Mouse (Mus musculus) CH12.LX (cell line): ENCODE measurements around the gene Sufu. TPM values are rescaled to one million over a fixed set of nuclear protein-coding genes. Genes with fewer than 3 reads are reported as not detected.

Experiments
- DNase-seq: peaks from one replicate; pipeline ENCODE4 v3.0.0-alpha.2; 2013; ENCODE audit errors: extremely low read depth
- H3K27ac ChIP-seq: 2 replicates; pipeline ENCODE4 v1.5.1; 2012; ENCODE audit warnings: low read depth, mild to moderate bottlenecking, control low read depth, moderate library complexity; ENCODE audit not compliant: insufficient read depth
- H3K27me3 ChIP-seq: replicated peaks from 2 replicates; pipeline ENCODE3; 2012; ENCODE audit warnings: inconsistent platforms
- H3K36me3 ChIP-seq, 2 experiments: replicated peaks in 1 of 2; 2 replicates each; pipeline versions ENCODE3 to v1.6.1; 2012; ENCODE audit warnings: inconsistent platforms in 1 of 2, low read length in 1 of 2, mild to moderate bottlenecking in 1 of 2, mixed read lengths in 1 of 2, moderate library complexity in 1 of 2; ENCODE audit not compliant: control insufficient read depth in 1 of 2, insufficient read depth in 1 of 2
- H3K4me1 ChIP-seq, 2 experiments: 2 replicates each; pipeline ENCODE4 v1.6.1; 2012; ENCODE audit warnings: inconsistent platforms in 1 of 2, moderate library complexity in 1 of 2; ENCODE audit not compliant: insufficient read depth in 2 of 2, control insufficient read depth in 1 of 2
- H3K4me2 ChIP-seq: 2 replicates; pipeline ENCODE4 v1.6.1; 2012; ENCODE audit warnings: low read depth, mild to moderate bottlenecking, control low read depth; ENCODE audit not compliant: poor library complexity, insufficient read depth, severe bottlenecking
- H3K4me3 ChIP-seq, 3 experiments: fragments of 150-350 bp in 1 of 3; sonication (generic) in 1 of 3; replicated peaks in 1 of 3; 2 replicates each; pipeline versions ENCODE3 to v1.5.1; 2011 to 2012; ENCODE audit warnings: low read depth in 2 of 3, low read length in 2 of 3, mild to moderate bottlenecking in 2 of 3, moderate library complexity in 2 of 3, control low read depth in 1 of 3, improper control_type of control experiment in 1 of 3, inconsistent platforms in 1 of 3, mixed read lengths in 1 of 3; ENCODE audit not compliant: poor library complexity in 1 of 3
- H3K79me2 ChIP-seq: replicated peaks from 2 replicates; pipeline ENCODE4 v1.6.1; 2012; ENCODE audit warnings: mild to moderate bottlenecking, moderate library complexity; ENCODE audit not compliant: control insufficient read depth, poor library complexity, insufficient read depth, severe bottlenecking; ENCODE audit errors: extremely low read depth
- H3K9ac ChIP-seq: 2 replicates; pipeline ENCODE4 v1.6.1; 2012; ENCODE audit warnings: low read depth, mild to moderate bottlenecking, control low read depth, moderate library complexity; ENCODE audit not compliant: insufficient read depth
- H3K9me3 ChIP-seq: replicated peaks from 2 replicates; pipeline ENCODE3; 2012; ENCODE audit warnings: low read length, inconsistent platforms, mixed read lengths
- CHD2 ChIP-seq: IDR thresholded peaks from 2 replicates; pipeline ENCODE4 v1.6.1; 2011; ENCODE audit warnings: low read length, improper control_type of control experiment
- ELF1 ChIP-seq: IDR thresholded peaks from 2 replicates; pipeline ENCODE4 v1.6.1; 2014; ENCODE audit warnings: low read depth, mild to moderate bottlenecking, inconsistent platforms, low read length, improper control_type of control experiment
- ETS1 ChIP-seq: conservative IDR thresholded peaks from 2 replicates; pipeline ENCODE4 v1.6.1; 2012; ENCODE audit warnings: low read depth, mild to moderate bottlenecking, inconsistent platforms, low read length, improper control_type of control experiment, moderate library complexity
- GABPA ChIP-seq: IDR thresholded peaks from 2 replicates; pipeline ENCODE4 v1.6.1; 2012; ENCODE audit warnings: low read depth, low read length, improper control_type of control experiment, inconsistent platforms; ENCODE audit not compliant: insufficient replicate concordance
- HCFC1 ChIP-seq: IDR thresholded peaks from 2 replicates; pipeline ENCODE4 v1.6.1; 2012; ENCODE audit warnings: low read depth, mild to moderate bottlenecking, inconsistent platforms, low read length, improper control_type of control experiment
- IRF4 ChIP-seq: IDR thresholded peaks from 2 replicates; pipeline ENCODE4 v1.6.1; 2014; ENCODE audit warnings: low read depth, mild to moderate bottlenecking, inconsistent platforms, low read length, improper control_type of control experiment
- JUN ChIP-seq: IDR thresholded peaks from 2 replicates; pipeline ENCODE4 v1.6.1; 2011; ENCODE audit warnings: low read depth, mild to moderate bottlenecking, low read length, improper control_type of control experiment, moderate library complexity; ENCODE audit not compliant: insufficient read depth
- JUND ChIP-seq: conservative IDR thresholded peaks from 2 replicates; pipeline ENCODE4 v1.6.1; 2011; ENCODE audit warnings: low read depth, low read length, improper control_type of control experiment
- KAT2A ChIP-seq: IDR thresholded peaks from 2 replicates; pipeline ENCODE4 v1.6.1; 2012; ENCODE audit warnings: low read length, improper control_type of control experiment, inconsistent platforms; ENCODE audit not compliant: insufficient replicate concordance
- MAFK ChIP-seq: IDR thresholded peaks from 2 replicates; pipeline ENCODE4 v1.6.1; 2011; ENCODE audit warnings: low read length, improper control_type of control experiment; ENCODE audit not compliant: insufficient replicate concordance
- MAZ ChIP-seq: IDR thresholded peaks from 2 replicates; pipeline ENCODE4 v1.6.1; 2012; ENCODE audit warnings: low read depth, mild to moderate bottlenecking, inconsistent platforms, low read length, improper control_type of control experiment, moderate library complexity
- MYC ChIP-seq: IDR thresholded peaks from 2 replicates; pipeline ENCODE4 v1.6.1; 2011; ENCODE audit warnings: low read depth, mild to moderate bottlenecking, improper control_type of control experiment, low read length
- NELFE ChIP-seq: IDR thresholded peaks from 2 replicates; pipeline ENCODE4 v1.6.1; 2011; ENCODE audit warnings: low read depth, low read length, improper control_type of control experiment
- NRF1 ChIP-seq: IDR thresholded peaks from 2 replicates; pipeline ENCODE4 v1.6.1; 2014; ENCODE audit warnings: low read depth, mild to moderate bottlenecking, inconsistent platforms, low read length, improper control_type of control experiment, moderate library complexity
- PAX5 ChIP-seq: IDR thresholded peaks from 2 replicates; pipeline ENCODE4 v1.6.1; 2012; ENCODE audit warnings: low read length, inconsistent platforms, mixed read lengths
- POLR2A ChIP-seq: IDR thresholded peaks from 2 replicates; pipeline ENCODE4 v1.6.1; 2011; ENCODE audit warnings: low read depth, mild to moderate bottlenecking, improper control_type of control experiment, low read length
- POLR2AphosphoS2 ChIP-seq: IDR thresholded peaks from 2 replicates; pipeline ENCODE4 v1.6.1; 2011; ENCODE audit warnings: low read depth, low read length, improper control_type of control experiment
- RAD21 ChIP-seq: IDR thresholded peaks from 2 replicates; pipeline ENCODE4 v1.6.1; 2011; ENCODE audit warnings: low read depth, mild to moderate bottlenecking, low read length, improper control_type of control experiment, moderate library complexity
- SMC3 ChIP-seq: IDR thresholded peaks from 2 replicates; pipeline ENCODE4 v1.6.1; 2011; ENCODE audit warnings: low read depth, low read length, improper control_type of control experiment
- UBTF ChIP-seq: IDR thresholded peaks from 2 replicates; pipeline ENCODE4 v1.6.1; 2012; ENCODE audit warnings: low read depth, mild to moderate bottlenecking, inconsistent platforms, low read length, improper control_type of control experiment, moderate library complexity
- ZNF384 ChIP-seq: IDR thresholded peaks from 2 replicates; pipeline ENCODE4 v1.6.1; 2012; ENCODE audit warnings: low read depth, low read length, improper control_type of control experiment, inconsistent platforms
- dilution Hi-C: fragments of 300-500 bp; cut with MboI; formaldehyde crosslinking; loops from 2 replicates; pipeline ENCODE4 v1.14.3; 2020; ENCODE audit warnings: low sequenced_read_pairs; ENCODE audit not compliant: extremely low pct_unique_long_range_greater_than_20kb, extremely low pct_ligation_motif_present
- in situ Hi-C: fragments of 300-500 bp; cut with MboI; formaldehyde crosslinking; loops from 3 replicates; pipeline ENCODE4 v1.14.3; 2019; ENCODE audit warnings: low sequenced_read_pairs, low pct_ligation_motif_present, low pct_unique_long_range_greater_than_20kb, mixed read lengths
- polyA plus RNA-seq: library from polyadenylated mRNA; unstranded; fragments of >175 nt; gene quantifications from 2 replicates; pipeline ENCODE4 v1.2.1, GENCODE M21; 2012; ENCODE audit warnings: low read depth; ENCODE audit not compliant: insufficient read length
- total RNA-seq, 2 experiments: library from RNA; depleted of rRNA; stranded (reverse); fragments of 300-350 nt in 1 of 2; fragments of >200 nt in 1 of 2; gene quantifications; 2 replicates each; pipeline ENCODE4 v1.2.3; 2012 to 2014

The Sufu gene
- total and polyA plus RNA-seq, 3 experiments: 3.6 to 22.6 (median 9.8) TPM

GRCm38 (mm10) chr19:46485847-46486246 is 89.2 kb downstream of the Sufu start:
- no peak overlapping the region for H3K27ac ChIP-seq
- peaks cover 8 to 49% of the 10 kb centered on the region in 2 experiments for H3K36me3 ChIP-seq
- no peak overlapping the region for H3K4me2 ChIP-seq
- H3K27me3 ChIP-seq: no peaks in the 10 kb centered on the region
- DNase-seq: no peak
- in situ Hi-C loops: no loop called here
- peaks cover 0 to 46% of the 10 kb centered on the region in 2 experiments; a peak in 3 of 4 replicates for H3K4me1 ChIP-seq
- H3K79me2 ChIP-seq: no peaks in the 10 kb centered on the region
- dilution Hi-C loops: no loop called here
- no peak overlapping the region for H3K9ac ChIP-seq
- no peaks in the 10 kb centered on the region for H3K9me3 ChIP-seq
- H3K4me3 ChIP-seq: no peak overlapping the region
- no peak for TF ChIP-seq KAT2A
- no peak for TF ChIP-seq JUND
- no peak for TF ChIP-seq ELF1
- TF ChIP-seq MYC: no peak
- TF ChIP-seq NELFE: no peak
- TF ChIP-seq POLR2AphosphoS2: no peak
- TF ChIP-seq SMC3: no peak
- no peak for TF ChIP-seq CHD2
- no peak for TF ChIP-seq JUN
- TF ChIP-seq ETS1: no peak
- no peak for TF ChIP-seq UBTF
- TF ChIP-seq MAFK: no peak
- TF ChIP-seq NRF1: no peak
- no peak for TF ChIP-seq HCFC1
- TF ChIP-seq POLR2A: no peak
- no peak for TF ChIP-seq GABPA
- TF ChIP-seq RAD21: no peak

GRCm38 (mm10) chr19:46486709-46487108 is 90.0 kb downstream of the Sufu start:
- no peak overlapping the region for H3K9ac ChIP-seq
- peaks cover 0 to 43% of the 10 kb centered on the region in 2 experiments; a peak in 3 of 4 replicates for H3K4me1 ChIP-seq
- in situ Hi-C loops: no loop called here
- dilution Hi-C loops: no loop called here
- H3K79me2 ChIP-seq: no peaks in the 10 kb centered on the region
- no peak for TF ChIP-seq IRF4
- TF ChIP-seq CHD2: no peak
- no peak for TF ChIP-seq JUND
- TF ChIP-seq MAZ: no peak
- no peak for TF ChIP-seq KAT2A
- TF ChIP-seq ZNF384: no peak
- TF ChIP-seq UBTF: no peak
- no peak for TF ChIP-seq NRF1
- TF ChIP-seq MAFK: no peak
- TF ChIP-seq RAD21: no peak
- no peak for TF ChIP-seq SMC3
- TF ChIP-seq PAX5: no peak
- no peak for TF ChIP-seq POLR2A
- no peak for DNase-seq
- H3K27ac ChIP-seq: no peak overlapping the region
- no peak overlapping the region for H3K4me3 ChIP-seq
- no peaks in the 10 kb centered on the region for H3K27me3 ChIP-seq
- peaks cover 8 to 47% of the 10 kb centered on the region in 2 experiments for H3K36me3 ChIP-seq
- no peak overlapping the region for H3K4me2 ChIP-seq
- no peaks in the 10 kb centered on the region for H3K9me3 ChIP-seq
